22 mouse cellular contexts compared by ENCODE assay signal in genomic region chr8:79225586-79225985, GRCm38 (mm10). TPM values are rescaled to one million over a fixed set of nuclear protein-coding genes. Genes with fewer than 3 reads are reported as not detected.
DNase-seq lines count a peak whose midpoint lies in the region; ATAC-seq and TF ChIP-seq lines count a peak whose summit lies in the region.
"Had no signal": no experiment of that assay in that cellular context is flagged by ENCODE, and none has a peak within 500 bp of the region (broad histone marks: within the 10 kb centered on the region; RNA-seq: fewer than 3 reads in every experiment).

No protein-coding gene starts in this region.

- no peak for TF ChIP-seq CTCF in kidney, adult 2 months (conservative IDR thresholded peaks at IDR 0.05; ENCODE audit: insufficient read depth, insufficient read length, low read depth, low read length)
- TF ChIP-seq CTCF in intestine, postnatal 0 days (IDR thresholded peaks at IDR 0.05; ENCODE audit: low read depth): no peak

- ATAC-seq in intestine, postnatal 0 days: no peak
- ATAC-seq in forebrain, embryonic 15.5 days (replicated peaks): no peak
- ATAC-seq: hindbrain, embryonic 16.5 days had no signal

- 83% methylated on average over 7 of the region's 7 CpGs for WGBS in kidney, adult 2 months
- 5% methylated on average over 7 of the region's 7 CpGs for WGBS in macrophage (ENCODE audit: missing documents)
- 64% methylated on average over 7 of the region's 7 CpGs for WGBS in intestine, postnatal 0 days
- 90% methylated on average over 7 of the region's 7 CpGs for WGBS in forebrain, embryonic 15.5 days

- no peak overlapping the region for H3K4me2 ChIP-seq in intestine, postnatal 0 days (replicated peaks; ENCODE audit: low read depth)
- H3K4me2 ChIP-seq in forebrain, embryonic 15.5 days (replicated peaks): no peak overlapping the region

- DNase-seq in kidney, adult 2 months: peak; percentile 9
- DNase-seq in kidney, postnatal 4 days: no peak
- DNase-seq in spleen, postnatal 36 days (ENCODE audit: low spot score in 2 of 2): peak; percentile 42 to 46
- no peak for DNase-seq in spleen, postnatal 10 days (ENCODE audit: low spot score in 2 of 2)
- peak; percentile 57 for DNase-seq in splenic B cell, adult 2 months (ENCODE audit: low read depth, low spot score)
- DNase-seq: cerebellum, postnatal 10 days; embryo, embryonic 11 days; kidney, adult 11 months; kidney, postnatal 14 days; liver; thymus, postnatal 14 days had no signal

- H3K79me2 ChIP-seq in macrophage (ENCODE audit: inconsistent target): no peaks in the 10 kb centered on the region; the same call in 1 of the 2 replicates

- no peak overlapping the region for H3K9ac ChIP-seq in intestine, postnatal 0 days (ENCODE audit: low read depth, low read length)
- no peak overlapping the region for H3K9ac ChIP-seq in forebrain, embryonic 15.5 days (replicated peaks)

- peaks cover 3% of the 10 kb centered on the region; the same call in 1 of the 2 replicates for H3K4me1 ChIP-seq in kidney, adult 2 months (ENCODE audit: control insufficient read depth, insufficient read depth, low read length)
- no peaks in the 10 kb centered on the region for H3K4me1 ChIP-seq in intestine, postnatal 0 days (replicated peaks; ENCODE audit: control insufficient read depth, insufficient read depth, low read length)
- 0 out of 2 replicates have a peak, but pooled peaks cover 5% of the 10 kb centered on the region for H3K4me1 ChIP-seq in forebrain, embryonic 15.5 days

- no peaks in the 10 kb centered on the region for H3K27me3 ChIP-seq in kidney, adult 2 months (replicated peaks; ENCODE audit: control insufficient read depth, insufficient read depth, low read length)
- no peaks in the 10 kb centered on the region for H3K27me3 ChIP-seq in splenic B cell, adult 2 months (ENCODE audit: control insufficient read depth, insufficient read depth, low read length, poor library complexity, severe bottlenecking)
- no peaks in the 10 kb centered on the region for H3K27me3 ChIP-seq in intestine, postnatal 0 days (replicated peaks; ENCODE audit: control insufficient read depth, insufficient read depth, low read length)
- H3K27me3 ChIP-seq in forebrain, embryonic 15.5 days: no peaks in the 10 kb centered on the region

- no peak for TF ChIP-seq POLR2A in kidney, adult 2 months (IDR thresholded peaks at IDR 0.05; ENCODE audit: low read depth, low read length)

- no peaks in the 10 kb centered on the region for H3K36me3 ChIP-seq in kidney, adult 2 months (ENCODE audit: control insufficient read depth, insufficient read depth, low read length)
- H3K36me3 ChIP-seq in macrophage (ENCODE audit: inconsistent target): peaks cover 29% of the 10 kb centered on the region
- no peaks in the 10 kb centered on the region for H3K36me3 ChIP-seq in splenic B cell, adult 2 months (ENCODE audit: control insufficient read depth, insufficient read depth, low read length, poor library complexity, severe bottlenecking)
- H3K36me3 ChIP-seq in intestine, postnatal 0 days (ENCODE audit: control insufficient read depth, insufficient read depth): no peaks in the 10 kb centered on the region
- no peaks in the 10 kb centered on the region for H3K36me3 ChIP-seq in forebrain, embryonic 15.5 days
- H3K36me3 ChIP-seq: G1E; midbrain, embryonic 10.5 days had no signal

- no peak overlapping the region for H3K27ac ChIP-seq in kidney, adult 2 months (ENCODE audit: insufficient read depth, low read depth, low read length)
- H3K27ac ChIP-seq in macrophage: peak overlapping the region; percentile 93
- no peak overlapping the region for H3K27ac ChIP-seq in intestine, postnatal 0 days (ENCODE audit: low read depth, low read length)
- no peak overlapping the region for H3K27ac ChIP-seq in forebrain, embryonic 15.5 days (replicated peaks)
- H3K27ac ChIP-seq: midbrain, embryonic 10.5 days had no signal

- no peaks in the 10 kb centered on the region for H3K9me3 ChIP-seq in intestine, postnatal 0 days (ENCODE audit: control insufficient read depth)
- no peaks in the 10 kb centered on the region for H3K9me3 ChIP-seq in forebrain, embryonic 15.5 days
- H3K9me3 ChIP-seq: G1E; midbrain, embryonic 10.5 days had no signal

- no peak overlapping the region for H3K4me3 ChIP-seq in kidney, adult 2 months (ENCODE audit: insufficient read depth, low read depth, low read length)
- peak overlapping the region; percentile 28 for H3K4me3 ChIP-seq in macrophage (ENCODE audit: inconsistent target)
- H3K4me3 ChIP-seq in intestine, postnatal 0 days (ENCODE audit: low read depth, low read length): no peak overlapping the region
- H3K4me3 ChIP-seq in forebrain, embryonic 15.5 days: no peak overlapping the region
- H3K4me3 ChIP-seq: midbrain, embryonic 10.5 days had no signal

RNA-seq across cellular contexts. Expression of gene 1700011L22Rik, which starts 22.8 kb away (rescaled TPM):
- polyA plus RNA-seq in kidney, adult 2 months (2012; rRNA removed): 0.18 TPM in 1 of 2 replicates, not detected in the other
- total RNA-seq in macrophage (2018; cell fraction: chromatin; rRNA removed): 1 to 10 TPM in 2 of 26 experiments, not detected in 24; 1.1 to 1.5 TPM
- not detected for total RNA-seq in macrophage (2018; cell fraction: cytosol; rRNA removed)
- not detected for total RNA-seq in macrophage (2018; cell fraction: nucleus; rRNA removed)
- not detected in 3 replicates for polyA plus RNA-seq in macrophage (2018)
- not detected in 2 replicates for polyA plus RNA-seq in intestine, postnatal 0 days (2015; fragmentation: Nextera tagmentation; extraction: Ambion mirVana)
- polyA plus RNA-seq in forebrain, embryonic 15.5 days (2015; fragmentation: Nextera tagmentation; extraction: Ambion mirVana): not detected in 2 replicates
- total RNA-seq: G1E; heart, adult 18-20 months; left cerebral cortex, postnatal 36 days had no signal
- polyA plus RNA-seq: forebrain, embryonic 11.5 days; G1E; heart, embryonic 16.5 days; hindbrain, embryonic 16.5 days; lung, embryonic 16.5 days; midbrain, embryonic 10.5 days had no signal

Comparison
In these comparisons a context has a peak if more than half of its experiments do, and no peak if none do; other contexts are left out.
1. DNase-seq: peak in kidney, adult 2 months (single experiment), spleen, postnatal 36 days (2 of 2) and splenic B cell, adult 2 months (single experiment); none in kidney, postnatal 4 days (0 of 2) and spleen, postnatal 10 days (0 of 2).